Mouse (Mus musculus) testis, adult 2 months (tissue): ENCODE data around the gene Fbxw14.

ENCODE experiments used
- CTCF ChIP-seq: fragments of 200-500 bp; IDR thresholded peaks from 2 replicates; pipeline ENCODE4 v1.5.1; 2012; ENCODE audit warnings: low read depth, mild to moderate bottlenecking, inconsistent platforms, low read length, moderate library complexity; ENCODE audit not compliant: control insufficient read depth, insufficient read depth, insufficient replicate concordance
- POLR2A ChIP-seq: fragments of 200-500 bp; IDR thresholded peaks from 2 replicates; pipeline ENCODE4 v1.6.1; 2012; ENCODE audit warnings: low read depth, mild to moderate bottlenecking, inconsistent platforms, low read length, moderate library complexity; ENCODE audit not compliant: control insufficient read depth

- no peak for TF ChIP-seq POLR2A
- TF ChIP-seq CTCF = no peak
These were observed 24.4 kb downstream of the Fbxw14 start for GRCm38 (mm10) chr9:109263041-109263440.
